Mouse (Mus musculus): ENCODE results near the gene Heatr4. TPM values are rescaled to one million over a fixed set of nuclear protein-coding genes. Genes with fewer than 3 reads are reported as not detected.
A peak's percentile ranks its signal among the peaks of the same experiment; 100 is the strongest.
"Not testable (repeated sequence)": the region's sequence is repeated elsewhere in the genome, so short reads cannot be mapped to it uniquely, and the experiment has no call there.

The Heatr4 gene
- total and polyA plus RNA-seq, 2 experiments from 2014 or later = 0.05 TPM; not detected in 1

DNA sequence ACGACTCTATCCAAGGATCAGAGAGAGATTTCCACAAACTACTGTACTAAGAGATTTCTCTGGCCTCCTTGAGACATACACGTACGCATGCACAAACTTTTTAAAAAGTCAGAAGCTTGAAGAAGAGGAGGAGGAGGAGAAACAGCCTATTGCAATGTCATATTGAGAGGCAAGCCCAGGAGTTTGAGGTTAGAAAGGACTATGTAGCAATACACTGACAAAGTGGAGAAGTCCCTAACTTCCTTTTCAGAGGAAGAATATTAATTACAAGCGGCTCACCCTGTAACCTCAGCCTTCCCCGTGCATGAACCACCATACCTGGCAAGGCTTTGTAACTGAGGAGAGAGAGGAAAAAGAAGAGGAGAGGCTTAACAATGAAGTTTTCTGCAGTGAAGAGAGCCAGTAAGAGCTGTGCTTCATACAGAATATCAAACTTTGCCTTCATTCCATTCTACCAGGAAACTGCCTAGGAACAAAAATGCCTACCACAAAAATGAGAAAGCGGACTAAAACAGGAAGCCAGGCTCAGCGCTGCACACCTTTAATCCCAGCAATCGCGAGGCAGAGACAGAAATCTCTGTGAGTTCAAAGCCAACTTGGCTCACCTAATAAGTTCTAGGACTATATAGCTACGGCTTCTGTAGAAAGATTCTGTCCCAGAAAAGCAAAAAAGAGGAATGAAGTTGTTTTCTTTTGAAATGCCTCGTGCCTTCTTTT, 34.7 kb downstream of the Heatr4 start:
- ATAC-seq (ENCODE audit: low FRiP score) (no peak), DNase-seq (ENCODE audit: low spot score) (no peak)
- Histone ChIP-seq H3K27ac (ENCODE audit: low read depth, low read length) (no peak overlapping the region), H3K4me2 (ENCODE audit: low read depth, low read length, poor library complexity, severe bottlenecking) (peak overlapping the region; percentile 87), H3K9ac (replicated peaks; ENCODE audit: low read length, poor library complexity, severe bottlenecking) (no peak overlapping the region), H3K9me3 (ENCODE audit: low read length) (no peaks in the 10 kb centered on the region), H3K4me3 (ENCODE audit: low read depth, low read length) (peak overlapping the region; percentile 83), H3K36me3 (ENCODE audit: insufficient read depth, low read length) (no peaks in the 10 kb centered on the region), H3K4me1 (ENCODE audit: insufficient read depth, low read length) (peaks cover 9% of the 10 kb centered on the region), H3K27me3 (ENCODE audit: insufficient read depth, low read length) (no peaks in the 10 kb centered on the region)
- WGBS = 29% methylated on average over 11 of the region's 11 CpGs
- TF ChIP-seq CTCF (IDR thresholded peaks at IDR 0.05) = no peak

DNA sequence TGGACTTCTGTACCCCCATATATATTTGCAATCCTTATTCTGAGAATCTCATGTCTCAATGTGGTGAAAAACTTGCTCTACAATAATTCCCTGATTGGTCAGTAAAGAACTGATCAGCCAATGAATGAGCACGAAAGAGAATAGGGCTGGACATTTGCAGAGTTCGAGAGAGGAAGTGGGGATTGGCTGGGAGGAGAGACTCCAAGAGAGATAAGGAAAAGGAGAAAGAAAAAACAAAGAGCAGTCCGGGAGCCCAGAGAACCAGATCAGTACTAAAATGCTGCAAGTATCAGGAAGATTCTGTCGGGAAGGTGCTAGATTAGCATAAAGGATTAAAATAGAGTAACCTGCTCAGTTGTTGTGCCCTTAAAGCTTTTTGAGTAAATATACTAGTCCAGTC, 35.6 kb downstream of the Heatr4 start:
- Histone ChIP-seq H3K4me2 (ENCODE audit: low read depth, low read length, poor library complexity, severe bottlenecking) (no peak overlapping the region), H3K9me3 (ENCODE audit: low read length) (no peaks in the 10 kb centered on the region), H3K9ac (replicated peaks; ENCODE audit: low read length, poor library complexity, severe bottlenecking) (no peak overlapping the region), H3K4me1 (ENCODE audit: insufficient read depth, low read length) (peaks cover 9% of the 10 kb centered on the region), H3K27me3 (ENCODE audit: insufficient read depth, low read length) (no peaks in the 10 kb centered on the region), H3K4me3 (ENCODE audit: low read depth, low read length) (no peak overlapping the region), H3K27ac (ENCODE audit: low read depth, low read length) (no peak overlapping the region), H3K36me3 (ENCODE audit: insufficient read depth, low read length) (no peaks in the 10 kb centered on the region)
- no peak for TF ChIP-seq CTCF (IDR thresholded peaks at IDR 0.05)
- ATAC-seq (ENCODE audit: low FRiP score) (no peak), DNase-seq (ENCODE audit: low spot score) (no peak)
- WGBS = 88% methylated on average over 4 of the region's 4 CpGs

DNA sequence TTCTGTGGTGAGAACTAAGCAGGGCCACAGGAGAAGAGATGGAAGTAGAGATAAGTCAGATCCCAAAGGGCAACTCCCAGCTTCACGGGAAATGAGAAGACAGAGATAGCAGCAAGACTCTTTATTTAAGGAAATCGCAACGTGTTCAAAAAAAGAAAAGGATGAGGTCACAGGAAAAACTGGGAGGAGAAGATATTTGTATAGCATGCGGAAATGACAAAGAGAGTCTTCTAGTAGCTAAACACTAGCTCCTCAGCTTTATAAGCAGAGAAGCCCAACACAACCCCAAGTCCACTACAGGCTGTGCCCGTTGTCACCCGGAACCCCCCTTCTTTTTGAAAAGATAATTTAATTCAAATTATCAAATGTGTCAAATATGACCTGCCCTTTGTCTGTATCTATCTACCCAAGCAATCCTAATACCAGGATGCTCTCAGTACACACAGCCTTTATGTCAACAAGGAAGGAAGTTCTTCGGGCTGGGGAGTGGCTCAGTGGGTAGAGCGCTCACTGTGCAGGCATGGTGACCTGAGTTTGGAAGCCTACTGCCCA, 37.3 kb downstream of the Heatr4 start:
- H3K36me3 ChIP-seq (ENCODE audit: insufficient read depth, low read length) = no peaks in the 10 kb centered on the region
- ATAC-seq (ENCODE audit: low FRiP score) (no peak), DNase-seq (ENCODE audit: low spot score) (no peak)
- no peak for TF ChIP-seq CTCF (IDR thresholded peaks at IDR 0.05)
- 89% methylated on average over 8 of the region's 8 CpGs for WGBS
- no peak overlapping the region for H3K4me2 ChIP-seq (ENCODE audit: low read depth, low read length, poor library complexity, severe bottlenecking)
- H3K4me1 ChIP-seq (ENCODE audit: insufficient read depth, low read length) = peaks cover 9% of the 10 kb centered on the region
- H3K27me3 ChIP-seq (ENCODE audit: insufficient read depth, low read length) = no peaks in the 10 kb centered on the region
- H3K9ac ChIP-seq (replicated peaks; ENCODE audit: low read length, poor library complexity, severe bottlenecking) = no peak overlapping the region
- H3K4me3 ChIP-seq (ENCODE audit: low read depth, low read length) = no peak overlapping the region
- no peaks in the 10 kb centered on the region for H3K9me3 ChIP-seq (ENCODE audit: low read length)
- H3K27ac ChIP-seq (ENCODE audit: low read depth, low read length) = no peak overlapping the region

DNA sequence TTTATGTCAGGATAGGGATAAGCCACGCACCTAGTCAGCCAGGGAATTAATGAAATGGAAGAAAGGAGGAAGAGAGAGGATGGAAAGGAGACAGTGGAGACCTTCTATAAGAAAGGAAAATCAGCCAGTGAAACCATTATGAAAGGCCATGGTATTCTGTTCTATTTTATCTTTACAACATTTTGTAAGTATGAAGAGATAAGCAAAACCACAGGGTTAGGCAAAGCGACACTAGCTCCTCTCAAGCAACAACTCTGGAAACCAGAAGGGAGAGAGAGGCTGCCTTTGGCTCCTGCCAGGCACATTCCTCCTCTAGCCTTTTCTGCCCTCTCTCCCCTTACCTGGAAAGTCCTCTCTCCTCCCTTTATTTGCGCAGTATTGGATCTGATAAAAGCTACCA, 42.7 kb downstream of the Heatr4 start:
- H3K27ac ChIP-seq (ENCODE audit: low read depth, low read length) = no peak overlapping the region
- DNase-seq (ENCODE audit: low spot score) (no peak), ATAC-seq (ENCODE audit: low FRiP score) (no peak)
- 79% methylated on average over 3 of the region's 3 CpGs for WGBS
- H3K9me3 ChIP-seq (ENCODE audit: low read length) = no peaks in the 10 kb centered on the region
- H3K4me3 ChIP-seq (ENCODE audit: low read depth, low read length) = no peak overlapping the region
- H3K4me1 ChIP-seq (ENCODE audit: insufficient read depth, low read length) = no peaks in the 10 kb centered on the region
- no peak overlapping the region for H3K4me2 ChIP-seq (ENCODE audit: low read depth, low read length, poor library complexity, severe bottlenecking)
- H3K9ac ChIP-seq (replicated peaks; ENCODE audit: low read length, poor library complexity, severe bottlenecking) = no peak overlapping the region
- no peak for TF ChIP-seq CTCF (IDR thresholded peaks at IDR 0.05)
- H3K27me3 ChIP-seq (ENCODE audit: insufficient read depth, low read length) = no peaks in the 10 kb centered on the region
- H3K36me3 ChIP-seq (ENCODE audit: insufficient read depth, low read length) = no peaks in the 10 kb centered on the region

DNA sequence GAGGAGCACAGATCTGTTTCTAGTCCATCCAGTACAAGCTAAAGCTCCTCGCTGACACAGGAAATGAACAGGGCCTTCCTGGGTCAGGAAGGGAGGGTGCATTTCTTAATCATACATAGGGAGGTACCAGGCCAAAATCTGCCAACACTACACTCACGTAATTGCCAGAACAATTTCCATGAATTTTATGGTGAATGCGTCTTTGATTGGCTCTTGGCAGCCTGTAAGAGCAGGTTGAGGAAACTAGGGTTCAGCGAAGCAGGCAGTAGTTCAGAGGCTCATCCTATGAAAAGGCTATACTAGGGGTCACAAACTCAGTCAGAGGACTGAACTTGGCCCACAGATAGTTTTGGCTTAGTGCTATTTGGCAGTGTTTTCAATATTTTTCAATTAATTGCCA, 44.6 kb downstream of the Heatr4 start:
- H3K4me1 ChIP-seq (ENCODE audit: insufficient read depth, low read length) = no peaks in the 10 kb centered on the region
- TF ChIP-seq CTCF (IDR thresholded peaks at IDR 0.05) = no peak
- ATAC-seq (ENCODE audit: low FRiP score) (no peak), DNase-seq (ENCODE audit: low spot score) (no peak)
- no peak overlapping the region for H3K27ac ChIP-seq (ENCODE audit: low read depth, low read length)
- no peaks in the 10 kb centered on the region for H3K9me3 ChIP-seq (ENCODE audit: low read length)
- no peak overlapping the region for H3K4me2 ChIP-seq (ENCODE audit: low read depth, low read length, poor library complexity, severe bottlenecking)
- H3K4me3 ChIP-seq (ENCODE audit: low read depth, low read length) = no peak overlapping the region
- WGBS = 41% methylated on average over 4 of the region's 4 CpGs
- H3K36me3 ChIP-seq (ENCODE audit: insufficient read depth, low read length) = no peaks in the 10 kb centered on the region
- no peak overlapping the region for H3K9ac ChIP-seq (replicated peaks; ENCODE audit: low read length, poor library complexity, severe bottlenecking)
- H3K27me3 ChIP-seq (ENCODE audit: insufficient read depth, low read length) = no peaks in the 10 kb centered on the region

DNA sequence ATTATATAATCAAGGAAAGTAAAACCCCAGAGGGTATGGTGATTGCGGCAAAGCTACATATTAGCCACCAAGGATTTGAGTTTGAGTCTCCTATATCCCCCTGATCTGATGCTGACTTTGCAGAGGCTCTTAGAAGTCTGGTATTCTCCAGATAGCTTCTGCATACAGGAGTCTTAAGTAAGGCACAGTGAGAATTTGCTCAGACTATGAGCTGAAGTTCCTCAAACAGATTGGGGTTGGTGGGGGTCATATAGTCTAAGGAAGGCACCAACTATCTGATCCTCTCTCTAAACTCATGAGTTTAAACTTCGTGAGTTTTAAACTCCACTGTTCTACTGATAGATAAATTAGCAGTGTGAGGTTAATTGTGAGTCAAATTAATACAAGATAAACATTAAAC, 45.3 kb downstream of the Heatr4 start:
- Histone ChIP-seq H3K9ac (replicated peaks; ENCODE audit: low read length, poor library complexity, severe bottlenecking) (no peak overlapping the region), H3K4me2 (ENCODE audit: low read depth, low read length, poor library complexity, severe bottlenecking) (no peak overlapping the region), H3K36me3 (ENCODE audit: insufficient read depth, low read length) (no peaks in the 10 kb centered on the region), H3K9me3 (ENCODE audit: low read length) (no peaks in the 10 kb centered on the region), H3K27me3 (ENCODE audit: insufficient read depth, low read length) (no peaks in the 10 kb centered on the region), H3K4me1 (ENCODE audit: insufficient read depth, low read length) (no peaks in the 10 kb centered on the region), H3K27ac (ENCODE audit: low read depth, low read length) (no peak overlapping the region), H3K4me3 (ENCODE audit: low read depth, low read length) (no peak overlapping the region)
- TF ChIP-seq CTCF (IDR thresholded peaks at IDR 0.05) = no peak
- ATAC-seq (ENCODE audit: low FRiP score) = no peak
- WGBS = 69% methylated on average over 2 of the region's 2 CpGs
- no peak for DNase-seq (ENCODE audit: low spot score)

DNA sequence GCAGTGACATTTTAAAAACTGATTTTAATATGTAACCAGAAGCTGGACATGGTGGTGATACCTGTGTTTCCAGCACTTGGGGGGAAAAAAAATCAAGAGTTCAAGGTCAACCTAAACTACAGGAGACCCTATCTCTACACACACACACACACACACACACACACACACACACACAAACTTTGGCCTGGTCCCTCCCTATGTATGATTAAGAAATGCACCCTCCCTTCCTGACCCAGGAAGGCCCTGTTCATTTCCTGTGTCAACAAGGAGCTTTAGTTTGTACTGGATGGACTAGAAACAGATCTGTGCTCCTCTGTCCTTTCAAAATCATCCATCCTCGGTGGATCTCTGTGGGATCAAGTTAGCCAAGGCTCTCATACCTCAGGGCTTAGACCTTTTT, 46.1 kb downstream of the Heatr4 start:
- not testable (repeated sequence) for H3K27me3 ChIP-seq (ENCODE audit: insufficient read depth, low read length); H3K9ac ChIP-seq (replicated peaks; ENCODE audit: low read length, poor library complexity, severe bottlenecking); H3K36me3 ChIP-seq (ENCODE audit: insufficient read depth, low read length); H3K4me3 ChIP-seq (ENCODE audit: low read depth, low read length); H3K4me1 ChIP-seq (ENCODE audit: insufficient read depth, low read length); ATAC-seq (ENCODE audit: low FRiP score); H3K4me2 ChIP-seq (ENCODE audit: low read depth, low read length, poor library complexity, severe bottlenecking); DNase-seq (ENCODE audit: low spot score); H3K9me3 ChIP-seq (ENCODE audit: low read length); H3K27ac ChIP-seq (ENCODE audit: low read depth, low read length)
- WGBS = 16% methylated on average over 1 of the region's 1 CpGs
